Mouse (Mus musculus): ENCODE data around the gene Nos2. TPM values are rescaled to one million over a fixed set of nuclear protein-coding genes. Genes with fewer than 3 reads are reported as not detected.
"Not testable (repeated sequence)": the region's sequence is repeated elsewhere in the genome, so short reads cannot be mapped to it uniquely, and the experiment has no call there.

Gene Nos2
- polyA plus RNA-seq, 1 experiment, result 0.38 TPM

GRCm38 (mm10) chr11:78990096-78990495 lies 69.5 kb downstream of the Nos2 start:
- TF ChIP-seq TCF12 (IDR thresholded peaks at IDR 0.05; ENCODE audit: insufficient read depth, poor library complexity, severe bottlenecking) (no peak), TCF3 (IDR thresholded peaks at IDR 0.05; ENCODE audit: insufficient read length, low read depth) (no peak), REST (IDR thresholded peaks at IDR 0.05; ENCODE audit: insufficient read depth, insufficient read length) (no peak), MYOG (IDR thresholded peaks at IDR 0.05; ENCODE audit: control insufficient read depth in 1 of 3, insufficient read depth in 1 of 3, insufficient read length in 2 of 3, low read depth in 2 of 3) (no peak), POLR2A (IDR thresholded peaks at IDR 0.05; ENCODE audit: insufficient read length, low read depth) (no peak), USF1 (IDR thresholded peaks at IDR 0.05; ENCODE audit: low read depth) (no peak)
- Histone ChIP-seq H3K79me2 (ENCODE audit: control insufficient read depth, insufficient read depth) (no peaks in the 10 kb centered on the region), H3K4me2 (ENCODE audit: low read depth) (no peak overlapping the region), H3K36me3 (ENCODE audit: control insufficient read depth, insufficient read depth) (no peaks in the 10 kb centered on the region), H3K4me3 (no peak overlapping the region), H3K27me3 (ENCODE audit: control insufficient read depth, insufficient read depth, insufficient read length) (no peaks in the 10 kb centered on the region), H3ac (ENCODE audit: control insufficient read depth, insufficient read length) (no peak overlapping the region)

DNA sequence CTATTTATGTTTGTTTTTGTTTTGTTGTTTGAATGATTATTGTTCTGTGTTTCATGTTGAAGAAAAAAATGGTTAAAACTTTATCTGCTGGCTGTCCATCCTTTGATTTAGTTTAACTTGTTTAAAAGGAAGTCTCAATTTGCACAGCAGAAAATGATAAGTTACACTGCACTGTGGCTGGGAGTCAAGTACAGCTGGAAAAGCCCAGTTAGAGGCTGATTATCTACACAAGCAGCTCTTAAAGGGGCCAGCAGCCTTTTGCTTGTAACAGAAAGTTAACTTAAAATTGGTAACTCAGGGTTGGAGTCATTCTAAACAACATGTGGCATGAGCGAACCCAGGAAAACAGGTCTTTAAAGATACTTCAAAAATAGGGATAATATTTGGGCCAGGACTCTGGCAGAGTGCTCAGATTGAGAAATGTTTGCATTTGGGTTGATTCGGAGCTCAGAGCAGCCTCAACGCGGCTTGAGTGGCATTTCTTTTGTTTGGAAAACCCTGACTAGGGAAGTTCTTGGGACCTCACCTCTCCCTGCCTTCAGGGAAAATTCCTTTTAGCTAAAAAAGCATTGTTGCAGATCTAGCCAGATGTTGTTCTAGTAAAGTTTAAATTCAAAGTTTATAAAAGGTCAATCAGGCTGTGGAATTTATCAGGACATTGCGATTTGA lies 70.4 kb downstream of the Nos2 start:
- not testable (repeated sequence) for H3K36me3 ChIP-seq (ENCODE audit: control insufficient read depth, insufficient read depth); H3ac ChIP-seq (ENCODE audit: control insufficient read depth, insufficient read length); H3K27me3 ChIP-seq (ENCODE audit: control insufficient read depth, insufficient read depth, insufficient read length); H3K4me2 ChIP-seq (ENCODE audit: low read depth); H3K4me3 ChIP-seq; H3K79me2 ChIP-seq (ENCODE audit: control insufficient read depth, insufficient read depth)

- no peak for TF ChIP-seq E2F4 (IDR thresholded peaks at IDR 0.05; ENCODE audit: insufficient read depth)
- TF ChIP-seq CEBPB (IDR thresholded peaks at IDR 0.05; ENCODE audit: insufficient read depth, poor library complexity, severe bottlenecking), result no peak
- TF ChIP-seq REST (IDR thresholded peaks at IDR 0.05; ENCODE audit: insufficient read depth, insufficient read length), result no peak
- no peak for TF ChIP-seq MYOG (IDR thresholded peaks at IDR 0.05; ENCODE audit: control insufficient read depth in 1 of 3, insufficient read depth in 1 of 3, insufficient read length in 2 of 3, low read depth in 2 of 3)
- TF ChIP-seq POLR2AphosphoS2 (IDR thresholded peaks at IDR 0.05; ENCODE audit: insufficient read length, low read depth), result no peak
- no peak for TF ChIP-seq TCF3 (IDR thresholded peaks at IDR 0.05; ENCODE audit: insufficient read length, low read depth)
- no peak for TF ChIP-seq TCF12 (IDR thresholded peaks at IDR 0.05; ENCODE audit: insufficient read depth, poor library complexity, severe bottlenecking)
- TF ChIP-seq MYOD1 (IDR thresholded peaks at IDR 0.05; ENCODE audit: control insufficient read depth in 1 of 3, insufficient read length in 2 of 3, low read depth in 2 of 3), result no peak
- no peak for TF ChIP-seq MAX (IDR thresholded peaks at IDR 0.05; ENCODE audit: low read depth)
- no peak for TF ChIP-seq USF1 (IDR thresholded peaks at IDR 0.05; ENCODE audit: low read depth)
- no peak for TF ChIP-seq POLR2A (IDR thresholded peaks at IDR 0.05; ENCODE audit: insufficient read length, low read depth)
- TF ChIP-seq SRF (IDR thresholded peaks at IDR 0.05; ENCODE audit: control insufficient read depth, insufficient read length, low read depth), result no peak
- H3ac ChIP-seq (ENCODE audit: control insufficient read depth, insufficient read length), result no peak overlapping the region
- H3K79me2 ChIP-seq (ENCODE audit: control insufficient read depth, insufficient read depth), result no peaks in the 10 kb centered on the region
- H3K27me3 ChIP-seq (ENCODE audit: control insufficient read depth, insufficient read depth, insufficient read length), result no peaks in the 10 kb centered on the region
- no peaks in the 10 kb centered on the region for H3K36me3 ChIP-seq (ENCODE audit: control insufficient read depth, insufficient read depth)
- no peak overlapping the region for H3K4me3 ChIP-seq
- H3K4me2 ChIP-seq (ENCODE audit: low read depth), result no peak overlapping the region
Observed at GRCm38 (mm10) chr11:78999118-78999517, 78.5 kb downstream of the Nos2 start.

- Histone ChIP-seq H3K79me2 (ENCODE audit: control insufficient read depth, insufficient read depth) (no peaks in the 10 kb centered on the region), H3ac (ENCODE audit: control insufficient read depth, insufficient read length) (no peak overlapping the region), H3K27me3 (ENCODE audit: control insufficient read depth, insufficient read depth, insufficient read length) (no peaks in the 10 kb centered on the region), H3K4me2 (ENCODE audit: low read depth) (no peak overlapping the region), H3K36me3 (ENCODE audit: control insufficient read depth, insufficient read depth) (no peaks in the 10 kb centered on the region), H3K4me3 (no peak overlapping the region)
- TF ChIP-seq USF1 (IDR thresholded peaks at IDR 0.05; ENCODE audit: low read depth), result no peak
- TF ChIP-seq MAX (IDR thresholded peaks at IDR 0.05; ENCODE audit: low read depth), result no peak
- no peak for TF ChIP-seq CEBPB (IDR thresholded peaks at IDR 0.05; ENCODE audit: insufficient read depth, poor library complexity, severe bottlenecking)
- TF ChIP-seq MYOG (IDR thresholded peaks at IDR 0.05; ENCODE audit: control insufficient read depth in 1 of 3, insufficient read depth in 1 of 3, insufficient read length in 2 of 3, low read depth in 2 of 3), result no peak
- no peak for TF ChIP-seq TCF12 (IDR thresholded peaks at IDR 0.05; ENCODE audit: insufficient read depth, poor library complexity, severe bottlenecking)
- no peak for TF ChIP-seq TCF3 (IDR thresholded peaks at IDR 0.05; ENCODE audit: insufficient read length, low read depth)
- TF ChIP-seq SRF (IDR thresholded peaks at IDR 0.05; ENCODE audit: control insufficient read depth, insufficient read length, low read depth), result no peak
- no peak for TF ChIP-seq E2F4 (IDR thresholded peaks at IDR 0.05; ENCODE audit: insufficient read depth)
- TF ChIP-seq MYOD1 (IDR thresholded peaks at IDR 0.05; ENCODE audit: control insufficient read depth in 1 of 3, insufficient read length in 2 of 3, low read depth in 2 of 3), result no peak
Observed at GRCm38 (mm10) chr11:79001871-79002270, 81.3 kb downstream of the Nos2 start.

DNA sequence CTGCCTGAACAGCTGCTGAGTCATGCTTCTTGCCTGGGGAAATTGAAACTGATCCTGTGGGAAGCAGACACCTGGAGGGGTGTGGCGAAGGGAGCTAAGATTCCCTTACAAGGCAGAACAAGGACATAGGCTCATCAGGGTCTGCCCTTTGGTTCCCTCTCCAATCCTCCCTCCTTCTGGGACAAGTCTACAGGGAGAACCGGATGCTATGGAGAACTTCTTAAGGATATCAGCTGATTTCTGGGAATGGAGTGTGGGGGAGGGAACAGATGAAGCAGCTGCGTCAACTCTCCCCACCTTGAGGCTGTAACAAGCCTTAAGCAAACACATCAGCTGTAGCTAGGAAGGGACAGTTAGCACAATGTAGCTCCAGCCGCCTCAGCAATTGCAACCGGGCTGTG lies 82.0 kb downstream of the Nos2 start:
- no peaks in the 10 kb centered on the region for H3K36me3 ChIP-seq (ENCODE audit: control insufficient read depth, insufficient read depth)
- no peak overlapping the region for H3K4me3 ChIP-seq
- H3ac ChIP-seq (ENCODE audit: control insufficient read depth, insufficient read length), result no peak overlapping the region
- no peaks in the 10 kb centered on the region for H3K79me2 ChIP-seq (ENCODE audit: control insufficient read depth, insufficient read depth)
- H3K4me2 ChIP-seq (ENCODE audit: low read depth), result peak overlapping the region; percentile 16
- TF ChIP-seq MYOD1 (IDR thresholded peaks at IDR 0.05; ENCODE audit: control insufficient read depth in 1 of 3, insufficient read length in 2 of 3, low read depth in 2 of 3) (peak in 1 of 3 experiments; percentile 26), USF1 (IDR thresholded peaks at IDR 0.05; ENCODE audit: low read depth) (no peak)
- no peaks in the 10 kb centered on the region for H3K27me3 ChIP-seq (ENCODE audit: control insufficient read depth, insufficient read depth, insufficient read length)
